Mouse (Mus musculus): Measurements from ENCODE around the gene Spdye4c.

- TF ChIP-seq CTCF (IDR thresholded peaks at IDR 0.05; ENCODE audit: extremely low read depth, insufficient read length, insufficient replicate concordance, low read depth, low read length): no peak
- no peak for TF ChIP-seq POLR2A (IDR thresholded peaks at IDR 0.05; ENCODE audit: low read depth, low read length)
Measured at GRCm38 (mm10) chr2:128549963-128550362, 41.0 kb upstream of the Spdye4c start.

All from small intestine, adult 2 months (tissue).